Mouse (Mus musculus) small intestine, adult 10 weeks (tissue): ENCODE results near the gene Zfp444. TPM values are rescaled to one million over a fixed set of nuclear protein-coding genes. Genes with fewer than 3 reads are reported as not detected.

Experiments used
- polyA plus RNA-seq: library from polyadenylated mRNA; stranded (reverse); fragments of 350-450 nt; fragmentation: Illumina TruSeq; extraction: RNeasy Lipid Tissue Mini Kit (QIAGEN cat#74804); gene quantifications from one replicate; pipeline ENCODE4 v1.2.3, GENCODE M21; 2014; ENCODE audit warnings: low replicate concordance

The Zfp444 gene
- polyA plus RNA-seq: 2.0 TPM

GRCm38 (mm10) chr7:6172006-6172649 is at the start of gene Zfp444:
Gene Zfp444, plus strand, starts transcription at chr7:6172226.

GRCm38 (mm10) chr7:6155901-6156411 is 16.1 kb upstream of the Zfp444 start, which contains the start of gene Zfp787:
Gene Zfp787, minus strand, starts transcription at chr7:6155997.

GRCm38 (mm10) chr7:6196790-6197189 is 24.8 kb downstream of the Zfp444 start, which contains the start of gene Galp:
Gene Galp, plus strand, starts transcription at chr7:6197090.

GRCm38 (mm10) chr7:6221978-6222377 is 50.0 kb downstream of the Zfp444 start, which contains the start of gene Zscan5b:
Gene Zscan5b, plus strand, starts transcription at chr7:6222278.

Other genes starting within 250 kb of the Zfp444 start
- gene Vmn1r65, start 161.2 kb upstream of the Zfp444 start, polyA plus RNA-seq: not detected
- gene Nlrp4c, start 127.1 kb upstream of the Zfp444 start, polyA plus RNA-seq: not detected
- 3.9 TPM for gene Zfp787, start 16.2 kb upstream of the Zfp444 start, polyA plus RNA-seq
- gene Galp, start 24.9 kb downstream of the Zfp444 start, polyA plus RNA-seq: not detected
- gene Zscan5b, start 50.1 kb downstream of the Zfp444 start, polyA plus RNA-seq: not detected
- not detected for gene Epp13, start 80.5 kb downstream of the Zfp444 start, polyA plus RNA-seq
- 3.2 TPM for gene Zfp667, start 114.4 kb downstream of the Zfp444 start, polyA plus RNA-seq
- 2.0 TPM for gene Zfp583, start 159.1 kb downstream of the Zfp444 start, polyA plus RNA-seq
- gene Gm3854, start 171.5 kb downstream of the Zfp444 start, polyA plus RNA-seq: not detected
- gene Zfp78, start 191.1 kb downstream of the Zfp444 start, polyA plus RNA-seq: 2.0 TPM
- gene Zfp28, start 211.1 kb downstream of the Zfp444 start, polyA plus RNA-seq: 7.4 TPM
- gene Smim17, start 226.5 kb downstream of the Zfp444 start, polyA plus RNA-seq: not detected
- gene Gm20715, start 238.1 kb downstream of the Zfp444 start, polyA plus RNA-seq: not detected